Mouse (Mus musculus) hindbrain, embryonic 13.5 days (tissue): ENCODE measurements around the gene Tmed6. TPM values are rescaled to one million over a fixed set of nuclear protein-coding genes. Genes with fewer than 3 reads are reported as not detected.

Experiments used
- ATAC-seq: fragments of 200-750 bp; cut with Nextera tagmentation; 2 replicates; pipeline ENCODE4 v1.8.0; 2017; ENCODE audit warnings: moderate TSS enrichment; ENCODE audit not compliant: low FRiP score
- H3K27ac ChIP-seq: fragments of 300-500 bp; sonication (generic); 2 replicates; pipeline ENCODE4 v1.5.1; 2015; ENCODE audit warnings: inconsistent platforms, mild to moderate bottlenecking, moderate library complexity
- H3K27me3 ChIP-seq: fragments of 300-500 bp; sonication (generic); 2 replicates; pipeline ENCODE4 v1.6.1; 2015; ENCODE audit warnings: mild to moderate bottlenecking, inconsistent platforms
- H3K36me3 ChIP-seq: fragments of 300-500 bp; sonication (generic); 2 replicates; pipeline ENCODE4 v1.6.1; 2015; ENCODE audit warnings: mild to moderate bottlenecking, inconsistent platforms
- H3K4me1 ChIP-seq: fragments of 300-500 bp; sonication (generic); replicated peaks from 2 replicates; pipeline ENCODE4 v1.6.1; 2015; ENCODE audit warnings: inconsistent platforms
- H3K4me2 ChIP-seq: fragments of 300-500 bp; sonication (generic); 2 replicates; pipeline ENCODE4 v1.6.1; 2015; ENCODE audit warnings: inconsistent platforms, mild to moderate bottlenecking, moderate library complexity
- H3K4me3 ChIP-seq: fragments of 300-500 bp; sonication (generic); 2 replicates; pipeline ENCODE4 v1.5.1; 2015; ENCODE audit warnings: mild to moderate bottlenecking, inconsistent platforms
- H3K9ac ChIP-seq: fragments of 300-500 bp; sonication (generic); 2 replicates; pipeline ENCODE4 v1.6.1; 2015; ENCODE audit warnings: mild to moderate bottlenecking, inconsistent platforms
- H3K9me3 ChIP-seq: fragments of 300-500 bp; sonication (generic); 2 replicates; pipeline ENCODE4 v1.6.1; 2016; ENCODE audit warnings: inconsistent platforms
- WGBS: fragments of 180-500 bp; shearing (Covaris S2); methylation state at CpG from one replicate; pipeline ENCODE4 v1.1.7; 2015; 5-methylcytosine and 5-hydroxymethylcytosine counted together
- polyA plus RNA-seq: library from polyadenylated mRNA; unstranded; fragments of >200 nt; fragmentation: Nextera tagmentation; extraction: Ambion mirVana; gene quantifications from 2 replicates; pipeline ENCODE4 v1.2.1, GENCODE M21; 2015

The Tmed6 gene
- polyA plus RNA-seq, 1 experiment from 2014 or later: not detected

GRCm38 (mm10) chr8:107096366-107097036 is 31.1 kb upstream of the Tmed6 start, which contains the start of gene Terf2:
Terf2 (minus strand) TSS chr8:107096547.
- peak; percentile 96 for ATAC-seq
- Histone ChIP-seq H3K27ac (peak within 1 kb of the TSS; percentile 89), H3K4me3 (peak within 1 kb of the TSS; percentile 87), H3K36me3 (peaks cover 15% of the 10 kb centered on the region), H3K4me1 (peaks cover 32% of the 10 kb centered on the region), H3K9ac (peak within 1 kb of the TSS; percentile 94), H3K9me3 (no peaks in the 10 kb centered on the region), H3K27me3 (no peaks in the 10 kb centered on the region), H3K4me2 (peak within 1 kb of the TSS; percentile 62)
- 4% methylated on average over 39 of the region's 39 CpGs for WGBS

DNA sequence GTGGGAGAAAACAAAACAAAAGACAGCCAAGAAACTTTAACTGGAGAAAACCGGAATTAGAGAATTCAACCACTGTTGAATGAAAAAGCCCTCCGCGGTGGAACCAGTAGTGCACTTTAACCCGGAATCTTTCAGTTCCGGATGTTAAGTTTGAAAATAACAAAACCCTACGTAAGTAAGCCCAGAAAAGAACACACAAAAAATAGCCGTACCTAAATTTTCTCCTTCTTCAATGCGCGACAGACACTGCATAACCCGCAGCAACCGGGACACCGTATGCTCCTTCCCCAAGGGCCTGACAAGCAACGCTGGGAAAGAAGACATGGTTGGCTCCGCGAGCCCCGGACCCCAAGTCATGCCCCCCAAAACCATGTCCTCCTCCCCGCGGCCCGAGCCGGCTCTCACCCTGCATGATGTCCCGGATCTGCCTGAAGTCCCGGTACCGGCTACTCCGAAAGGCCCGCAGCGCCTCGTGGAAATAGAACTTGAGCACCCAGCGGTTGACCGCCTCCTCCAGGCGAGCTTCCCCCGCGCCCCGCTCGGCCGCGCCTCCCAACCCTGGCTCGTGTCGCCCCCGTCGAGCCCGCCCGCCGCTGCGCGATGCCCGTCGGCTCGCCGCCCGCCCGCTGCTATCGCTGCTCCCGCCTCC is 30.4 kb upstream of the Tmed6 start:
- peaks cover 32% of the 10 kb centered on the region for H3K4me1 ChIP-seq
- ATAC-seq: peak; percentile 70
- H3K4me2 ChIP-seq: peak overlapping the region; percentile 62
- WGBS: under 1% methylated on average over 49 of the region's 53 CpGs
- no peaks in the 10 kb centered on the region for H3K27me3 ChIP-seq
- peak overlapping the region; percentile 94 for H3K9ac ChIP-seq
- H3K9me3 ChIP-seq: no peaks in the 10 kb centered on the region
- H3K27ac ChIP-seq: peak overlapping the region; percentile 89
- H3K36me3 ChIP-seq: peaks cover 19% of the 10 kb centered on the region
- H3K4me3 ChIP-seq: peak overlapping the region; percentile 87

- no peak for ATAC-seq
- Histone ChIP-seq H3K27me3 (no peaks in the 10 kb centered on the region), H3K9ac (no peak overlapping the region), H3K4me3 (no peak overlapping the region), H3K9me3 (no peaks in the 10 kb centered on the region), H3K4me2 (no peak overlapping the region), H3K36me3 (peaks cover 64% of the 10 kb centered on the region), H3K27ac (no peak overlapping the region), H3K4me1 (peaks cover 25% of the 10 kb centered on the region)
- 96% methylated on average over 7 of the region's 7 CpGs for WGBS
Measured at GRCm38 (mm10) chr8:107090531-107090930, 25.1 kb upstream of the Tmed6 start.

DNA sequence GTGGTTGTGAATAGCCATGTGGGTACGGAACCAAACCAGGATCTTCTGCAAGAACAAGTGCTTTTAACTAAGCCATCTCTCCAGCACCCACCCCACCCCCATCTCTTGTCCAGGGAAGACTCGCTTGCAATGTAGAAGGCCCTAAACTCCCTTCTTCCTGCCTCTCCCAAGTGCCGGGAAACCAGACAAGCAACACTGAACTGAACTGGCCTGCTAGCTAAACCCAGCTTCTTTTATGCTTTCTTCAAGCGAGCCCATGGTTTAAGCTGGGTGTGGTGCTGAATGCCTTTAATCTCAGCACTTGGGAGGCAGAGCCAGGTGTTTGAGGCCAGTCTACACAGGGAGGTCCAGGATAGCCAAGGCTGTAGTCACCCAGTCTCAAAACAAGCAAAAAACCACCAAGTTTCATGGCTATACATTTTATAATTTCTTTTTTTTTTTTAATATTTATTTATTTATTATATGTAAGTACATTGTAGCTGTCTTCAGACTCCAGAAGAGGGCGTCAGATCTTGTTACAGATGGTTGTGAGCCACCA is 23.2 kb upstream of the Tmed6 start:
- H3K4me1 ChIP-seq: peaks cover 6% of the 10 kb centered on the region; the same call in 1 of the 2 replicates
- WGBS: 93% methylated on average over 5 of the region's 5 CpGs
- no peaks in the 10 kb centered on the region for H3K9me3 ChIP-seq
- no peak for ATAC-seq
- peaks cover 70% of the 10 kb centered on the region for H3K36me3 ChIP-seq
- no peak overlapping the region for H3K9ac ChIP-seq
- H3K27ac ChIP-seq: no peak overlapping the region
- H3K4me2 ChIP-seq: no peak overlapping the region
- no peak overlapping the region for H3K4me3 ChIP-seq
- H3K27me3 ChIP-seq: no peaks in the 10 kb centered on the region

GRCm38 (mm10) chr8:107086018-107086417 is 20.6 kb upstream of the Tmed6 start:
- WGBS: 97% methylated on average over 5 of the region's 5 CpGs
- Histone ChIP-seq H3K4me1 (no peaks in the 10 kb centered on the region), H3K9me3 (no peaks in the 10 kb centered on the region), H3K4me2 (no peak overlapping the region), H3K27ac (no peak overlapping the region), H3K27me3 (no peaks in the 10 kb centered on the region), H3K9ac (no peak overlapping the region), H3K4me3 (no peak overlapping the region), H3K36me3 (peaks cover 70% of the 10 kb centered on the region)
- no peak for ATAC-seq

DNA sequence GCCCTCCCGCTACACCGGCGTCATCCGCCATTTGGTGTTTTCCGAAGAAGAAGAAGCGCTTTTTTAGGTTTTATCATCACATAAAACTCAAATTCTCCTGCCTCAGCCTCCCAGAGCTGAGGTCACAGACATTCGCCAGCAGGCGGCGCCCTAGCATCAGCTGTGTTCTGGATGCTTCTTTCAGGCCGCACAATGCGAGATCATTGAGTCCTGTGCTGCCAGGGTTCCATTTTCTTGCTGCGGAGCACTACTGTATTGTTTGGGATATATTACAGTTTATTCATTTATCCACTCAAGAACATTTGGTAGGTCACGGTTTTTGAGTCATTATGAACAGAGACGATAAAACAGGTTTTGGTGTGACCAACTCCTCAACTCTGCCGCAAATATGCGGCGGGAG is 19.9 kb upstream of the Tmed6 start:
- H3K36me3 ChIP-seq: peaks cover 71% of the 10 kb centered on the region
- ATAC-seq: no peak

DNA sequence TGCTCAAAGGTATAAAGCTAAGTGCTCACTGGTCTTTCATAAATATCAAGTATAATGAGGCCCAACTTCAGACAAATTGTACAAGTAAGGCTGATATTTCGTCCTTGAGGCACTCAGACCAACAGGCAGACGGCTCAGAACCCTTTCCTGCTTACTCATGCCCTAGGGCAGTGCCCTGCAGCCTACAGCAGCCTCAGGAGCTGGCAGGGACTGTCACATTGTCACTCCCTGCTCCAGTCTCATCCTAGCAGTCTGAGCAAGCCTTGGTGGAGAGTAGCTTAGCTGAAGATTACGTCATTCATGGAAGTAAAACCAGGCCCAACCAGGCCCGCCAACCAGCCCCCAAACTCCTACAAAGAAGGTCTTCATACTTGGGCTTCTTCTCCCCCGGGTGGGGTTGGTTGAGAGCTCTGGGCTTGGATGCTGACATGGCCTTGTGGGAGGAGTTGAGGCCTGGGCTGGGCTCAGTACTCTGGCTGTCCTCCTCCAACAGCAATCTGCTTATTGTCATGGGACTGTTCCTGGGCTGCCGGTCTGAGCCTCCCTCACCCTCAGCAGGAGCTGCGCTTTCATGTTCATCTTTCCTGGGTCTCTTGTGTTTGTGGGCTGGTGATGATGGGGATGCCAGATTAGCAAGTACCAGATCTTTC is 10.9 kb upstream of the Tmed6 start:
- ATAC-seq: no peak
- Histone ChIP-seq H3K27me3 (no peaks in the 10 kb centered on the region), H3K4me1 (no peaks in the 10 kb centered on the region), H3K4me3 (no peak overlapping the region), H3K9ac (no peak overlapping the region), H3K9me3 (no peaks in the 10 kb centered on the region), H3K36me3 (peaks cover 89% of the 10 kb centered on the region), H3K27ac (no peak overlapping the region), H3K4me2 (no peak overlapping the region)
- WGBS: 95% methylated on average over 7 of the region's 7 CpGs

More for the DNA sequence above, 19.9 kb upstream of the Tmed6 start:
- WGBS: 98% methylated on average over 17 of the region's 17 CpGs
- no peak overlapping the region for H3K9ac ChIP-seq
- no peaks in the 10 kb centered on the region for H3K4me1 ChIP-seq
- H3K4me3 ChIP-seq: no peak overlapping the region
- H3K27me3 ChIP-seq: no peaks in the 10 kb centered on the region
- H3K4me2 ChIP-seq: no peak overlapping the region
- H3K27ac ChIP-seq: no peak overlapping the region
- H3K9me3 ChIP-seq: no peaks in the 10 kb centered on the region

- Histone ChIP-seq H3K9me3 (no peaks in the 10 kb centered on the region), H3K4me3 (no peak overlapping the region), H3K4me2 (no peak overlapping the region), H3K4me1 (no peaks in the 10 kb centered on the region), H3K27ac (no peak overlapping the region), H3K9ac (no peak overlapping the region), H3K36me3 (peaks cover 92% of the 10 kb centered on the region), H3K27me3 (no peaks in the 10 kb centered on the region)
- no peak for ATAC-seq
- 88% methylated on average over 1 of the region's 1 CpGs for WGBS
Measured at GRCm38 (mm10) chr8:107074128-107074527, 8.7 kb upstream of the Tmed6 start.

GRCm38 (mm10) chr8:107073706-107074105 is 8.3 kb upstream of the Tmed6 start:
- 89% methylated on average over 4 of the region's 4 CpGs for WGBS
- H3K4me2 ChIP-seq: no peak overlapping the region
- no peak overlapping the region for H3K4me3 ChIP-seq
- H3K36me3 ChIP-seq: peaks cover 92% of the 10 kb centered on the region
- H3K4me1 ChIP-seq: no peaks in the 10 kb centered on the region
- ATAC-seq: no peak
- no peaks in the 10 kb centered on the region for H3K9me3 ChIP-seq
- H3K9ac ChIP-seq: no peak overlapping the region
- H3K27ac ChIP-seq: no peak overlapping the region
- no peaks in the 10 kb centered on the region for H3K27me3 ChIP-seq

DNA sequence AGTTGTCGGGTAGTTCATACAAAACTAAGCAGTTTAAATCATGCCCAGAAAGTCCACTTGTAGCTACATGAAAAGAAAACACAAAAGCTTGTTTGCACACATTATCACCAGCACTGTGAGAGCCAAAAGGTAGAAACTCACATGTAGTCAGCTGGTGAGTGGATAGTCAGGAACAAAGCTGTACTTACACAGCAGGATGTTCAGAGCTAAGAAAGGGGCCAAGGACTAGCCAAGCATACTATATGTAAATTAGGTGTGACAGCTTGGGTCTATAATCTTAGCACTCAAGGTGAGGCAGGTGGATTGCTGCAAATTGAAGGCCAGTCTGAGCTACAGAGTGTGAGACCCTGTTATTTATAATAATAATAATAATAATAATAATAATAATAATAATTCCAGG is 2.8 kb downstream of the Tmed6 start:
- Histone ChIP-seq H3K27me3 (no peaks in the 10 kb centered on the region), H3K27ac (no peak overlapping the region), H3K4me2 (no peak overlapping the region), H3K4me1 (peaks cover 4% of the 10 kb centered on the region), H3K36me3 (peaks cover 14% of the 10 kb centered on the region), H3K9me3 (no peaks in the 10 kb centered on the region), H3K4me3 (no peak overlapping the region), H3K9ac (no peak overlapping the region)
- 93% methylated on average over 1 of the region's 1 CpGs for WGBS
- no peak for ATAC-seq

DNA sequence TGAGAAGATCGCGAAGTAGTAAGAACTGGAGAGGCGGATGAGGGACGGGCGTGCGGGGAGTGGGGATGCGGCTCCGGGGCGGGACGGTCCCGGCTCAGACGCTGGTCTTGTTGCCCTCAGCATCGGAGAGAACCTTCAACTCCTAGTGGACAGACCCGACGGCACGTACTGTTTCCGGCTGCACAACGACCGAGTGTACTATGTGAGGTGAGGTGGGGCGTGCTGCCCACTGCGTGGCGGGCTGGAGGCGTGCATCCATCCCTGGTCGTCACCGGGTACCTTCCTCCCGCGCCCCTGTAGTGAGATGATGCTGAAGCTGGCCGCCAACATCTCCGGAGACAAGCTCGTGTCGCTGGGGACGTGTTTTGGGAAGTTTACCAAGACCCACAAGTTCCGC is 8.5 kb downstream of the Tmed6 start:
- peak overlapping the region; percentile 88 for H3K9ac ChIP-seq
- peak overlapping the region; percentile 99 for H3K4me2 ChIP-seq
- H3K27ac ChIP-seq: peak overlapping the region; percentile 72; the same call in 1 of the 2 replicates
- peak; percentile 77 for ATAC-seq
- no peaks in the 10 kb centered on the region for H3K9me3 ChIP-seq
- H3K4me1 ChIP-seq: peaks cover 24% of the 10 kb centered on the region
- H3K36me3 ChIP-seq: peaks cover 41% of the 10 kb centered on the region
- peak overlapping the region; percentile 83 for H3K4me3 ChIP-seq
- 1% methylated on average over 33 of the region's 33 CpGs for WGBS
- H3K27me3 ChIP-seq: no peaks in the 10 kb centered on the region
